Mouse (Mus musculus) lung, embryonic 15.5 days (tissue): Measurements from ENCODE around the gene Alkbh2. TPM values are rescaled to one million over a fixed set of nuclear protein-coding genes. Genes with fewer than 3 reads are reported as not detected.

Experiments
- ATAC-seq: fragments of 200-750 bp; cut with Nextera tagmentation; 2 replicates; pipeline ENCODE4 v1.8.0; 2017; ENCODE audit warnings: moderate number of reproducible peaks, borderline replicate concordance; ENCODE audit not compliant: low FRiP score, low TSS enrichment; ENCODE audit errors: extremely low read depth
- H3K27ac ChIP-seq: fragments of 300-500 bp; sonication (generic); 2 replicates; pipeline ENCODE4 v1.5.1; 2015; ENCODE audit warnings: moderate library complexity, mild to moderate bottlenecking, inconsistent platforms
- H3K27me3 ChIP-seq: fragments of 300-500 bp; sonication (generic); 2 replicates; pipeline ENCODE4 v1.6.1; 2015; ENCODE audit warnings: inconsistent platforms
- H3K36me3 ChIP-seq: fragments of 300-500 bp; sonication (generic); 2 replicates; pipeline ENCODE4 v1.6.1; 2015; ENCODE audit warnings: inconsistent platforms
- H3K4me1 ChIP-seq: fragments of 300-500 bp; sonication (generic); 2 replicates; pipeline ENCODE4 v1.6.1; 2015; ENCODE audit warnings: inconsistent platforms
- H3K4me2 ChIP-seq: fragments of 300-500 bp; sonication (generic); 2 replicates; pipeline ENCODE4 v1.6.1; 2015; ENCODE audit warnings: inconsistent platforms, mild to moderate bottlenecking, moderate library complexity
- H3K4me3 ChIP-seq: fragments of 300-500 bp; sonication (generic); 2 replicates; pipeline ENCODE4 v1.5.1; 2015; ENCODE audit warnings: mild to moderate bottlenecking, inconsistent platforms
- H3K9ac ChIP-seq: fragments of 300-500 bp; sonication (generic); 2 replicates; pipeline ENCODE4 v1.6.1; 2015; ENCODE audit warnings: inconsistent platforms
- H3K9me3 ChIP-seq: fragments of 300-500 bp; sonication (generic); 2 replicates; pipeline ENCODE4 v1.6.1; 2016; ENCODE audit warnings: inconsistent platforms
- WGBS: fragments of 180-500 bp; shearing (Covaris S2); methylation state at CpG from one replicate; pipeline ENCODE4 v1.1.7; 2015; 5-methylcytosine and 5-hydroxymethylcytosine counted together
- polyA plus RNA-seq: library from polyadenylated mRNA; unstranded; fragments of >200 nt; fragmentation: Nextera tagmentation; extraction: Ambion mirVana; gene quantifications from 2 replicates; pipeline ENCODE4 v1.2.1, GENCODE M21; 2015

Alkbh2 gene
- polyA plus RNA-seq, 1 experiment from 2014 or later, result 10.3 TPM

GRCm38 (mm10) chr5:114085501-114085900 is 42.5 kb downstream of the Alkbh2 start:
- H3K36me3 ChIP-seq, result no peaks in the 10 kb centered on the region
- 69% methylated on average over 14 of the region's 14 CpGs for WGBS
- H3K9ac ChIP-seq, result no peak overlapping the region
- no peak overlapping the region for H3K4me3 ChIP-seq
- no peak overlapping the region for H3K27ac ChIP-seq
- ATAC-seq, result no peak
- no peak overlapping the region for H3K4me2 ChIP-seq
- H3K27me3 ChIP-seq, result no peaks in the 10 kb centered on the region
- H3K9me3 ChIP-seq, result no peaks in the 10 kb centered on the region
- H3K4me1 ChIP-seq, result no peaks in the 10 kb centered on the region

- H3K4me1 ChIP-seq, result no peaks in the 10 kb centered on the region
- WGBS, result 62% methylated on average over 8 of the region's 8 CpGs
- no peaks in the 10 kb centered on the region for H3K9me3 ChIP-seq
- no peaks in the 10 kb centered on the region for H3K36me3 ChIP-seq
- no peaks in the 10 kb centered on the region for H3K27me3 ChIP-seq
- no peak overlapping the region for H3K27ac ChIP-seq
- H3K9ac ChIP-seq, result no peak overlapping the region
- no peak overlapping the region for H3K4me2 ChIP-seq
- no peak for ATAC-seq
- no peak overlapping the region for H3K4me3 ChIP-seq
These were observed 51.0 kb downstream of the Alkbh2 start for GRCm38 (mm10) chr5:114077009-114077408.

Other genes starting within 250 kb of the Alkbh2 start
- 143 and 144 TPM in 2 replicates for gene Coro1c, start 219.5 kb downstream of the Alkbh2 start, polyA plus RNA-seq
- gene Ssh1, start 134.3 kb downstream of the Alkbh2 start, polyA plus RNA-seq, result 15.7 and 16.6 TPM in 2 replicates
- gene Dao, start 124.5 kb downstream of the Alkbh2 start, polyA plus RNA-seq, result not detected in 2 replicates
- gene Usp30, start 62.8 kb downstream of the Alkbh2 start, polyA plus RNA-seq, result 11.4 and 13.2 TPM in 2 replicates
- 0.28 and 0.44 TPM in 2 replicates for gene Svop, start 36.6 kb downstream of the Alkbh2 start, polyA plus RNA-seq
- 50.9 and 51.8 TPM in 2 replicates for gene Ung, start 2.2 kb upstream of the Alkbh2 start, polyA plus RNA-seq
- gene Acacb, start 18.3 kb upstream of the Alkbh2 start, polyA plus RNA-seq, result 1.7 and 2.4 TPM in 2 replicates
- 1.4 and 1.7 TPM in 2 replicates for gene Foxn4, start 145.6 kb upstream of the Alkbh2 start, polyA plus RNA-seq
- 3.5 and 4.6 TPM in 2 replicates for gene Myo1h, start 160.9 kb upstream of the Alkbh2 start, polyA plus RNA-seq